Mouse (Mus musculus) intestine, embryonic 14.5 days (tissue): Measurements from ENCODE around the gene Gpank1. TPM values are rescaled to one million over a fixed set of nuclear protein-coding genes. Genes with fewer than 3 reads are reported as not detected.
A peak's percentile ranks its signal among the peaks of the same experiment; 100 is the strongest.
"Not testable (repeated sequence)": the region's sequence is repeated elsewhere in the genome, so short reads cannot be mapped to it uniquely, and the experiment has no call there.

Experiments
- ATAC-seq: fragments of 200-750 bp; cut with Nextera tagmentation; replicated peaks from 2 replicates; pipeline ENCODE4 v1.8.0; 2017; ENCODE audit warnings: low read depth, moderate number of reproducible peaks, moderate TSS enrichment, moderate library complexity; ENCODE audit not compliant: low FRiP score, low TSS enrichment
- DNase-seq: peaks from one replicate; pipeline ENCODE4 v3.0.0-alpha.2; 2018; ENCODE audit warnings: low spot score
- H3K27ac ChIP-seq: fragments of 300-500 bp; sonication (generic); 2 replicates; pipeline ENCODE4 v1.5.1; 2014; ENCODE audit warnings: low read depth, mild to moderate bottlenecking, control low read depth
- H3K27me3 ChIP-seq: fragments of 300-500 bp; sonication (generic); replicated peaks from 2 replicates; pipeline ENCODE4 v1.6.1; 2014; ENCODE audit warnings: low read length, control low read depth; ENCODE audit not compliant: control insufficient read depth, insufficient read depth
- H3K36me3 ChIP-seq: fragments of 300-500 bp; sonication (generic); 2 replicates; pipeline ENCODE4 v1.6.1; 2014; ENCODE audit warnings: low read length, control low read depth; ENCODE audit not compliant: control insufficient read depth, insufficient read depth
- H3K4me1 ChIP-seq: fragments of 300-500 bp; sonication (generic); replicated peaks from 2 replicates; pipeline ENCODE4 v1.6.1; 2014; ENCODE audit warnings: low read length, control low read depth, mixed read lengths; ENCODE audit not compliant: control insufficient read depth, insufficient read depth
- H3K4me2 ChIP-seq: fragments of 300-500 bp; sonication (generic); 2 replicates; pipeline ENCODE4 v1.6.1; 2014; ENCODE audit warnings: low read length
- H3K4me3 ChIP-seq: fragments of 300-500 bp; sonication (generic); 2 replicates; pipeline ENCODE4 v1.5.1; 2014; ENCODE audit warnings: low read depth, low read length, control low read depth, mixed read lengths
- H3K9ac ChIP-seq: fragments of 300-500 bp; sonication (generic); 2 replicates; pipeline ENCODE4 v1.6.1; 2014; ENCODE audit warnings: mild to moderate bottlenecking, low read length
- H3K9me3 ChIP-seq: fragments of 300-500 bp; sonication (generic); 2 replicates; pipeline ENCODE4 v1.6.1; 2016; ENCODE audit warnings: low read length, control low read depth; ENCODE audit not compliant: control insufficient read depth
- WGBS: fragments of 180-500 bp; shearing (Covaris S2); extraction: QIAGEN DNeasy Blood & Tissue Kit; methylation state at CpG from one replicate; pipeline ENCODE4 v1.1.7; 2014; 5-methylcytosine and 5-hydroxymethylcytosine counted together
- polyA plus RNA-seq: library from polyadenylated mRNA; unstranded; fragments of >200 nt; fragmentation: Nextera tagmentation; extraction: Ambion mirVana; gene quantifications from 2 replicates; pipeline ENCODE4 v1.2.1, GENCODE M21; 2014

Gene Gpank1
- polyA plus RNA-seq, 1 experiment from 2014 or later: 19.7 TPM

- not testable (repeated sequence) for H3K9ac ChIP-seq, H3K4me2 ChIP-seq, H3K9me3 ChIP-seq, H3K4me3 ChIP-seq, H3K27me3 ChIP-seq, ATAC-seq, DNase-seq, H3K27ac ChIP-seq
- WGBS: 90% methylated on average over 9 of the region's 9 CpGs
- Histone ChIP-seq H3K4me1 (peaks cover 33% of the 10 kb centered on the region), H3K36me3 (peaks cover 39% of the 10 kb centered on the region)
Measured at GRCm38 (mm10) chr17:35123287-35123686, 2.0 kb downstream of the Gpank1 start.

DNA sequence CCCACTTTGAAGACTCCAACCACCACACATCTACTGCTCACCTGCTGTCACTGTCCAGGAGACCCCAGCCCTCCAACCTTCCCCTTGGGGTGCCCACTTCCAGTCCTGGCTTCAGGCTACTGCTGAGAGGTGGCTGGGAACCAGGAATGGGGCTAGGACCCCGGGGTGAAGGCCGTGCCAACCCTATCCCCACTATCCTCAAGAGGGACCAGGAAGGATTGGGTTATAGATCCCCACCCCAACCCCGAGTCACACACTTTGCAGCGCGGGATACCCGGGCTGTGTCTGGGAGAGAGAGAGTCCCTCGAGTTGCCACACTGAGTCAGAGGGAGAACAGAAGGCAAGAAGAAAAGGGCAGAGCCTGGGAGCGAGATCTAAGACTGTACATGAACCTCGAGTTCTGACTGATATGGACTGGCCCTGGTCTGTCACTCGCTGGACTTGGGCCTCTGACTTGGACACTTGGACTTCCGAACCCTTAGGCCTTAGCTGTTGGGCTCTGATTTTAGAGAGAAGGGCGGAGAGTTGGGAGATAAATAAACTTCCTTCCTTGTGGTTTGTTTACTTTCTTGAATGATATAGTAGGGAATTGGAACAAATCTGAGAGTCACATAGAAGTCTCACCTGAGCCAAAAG lies 3.1 kb downstream of the Gpank1 start:
- not testable (repeated sequence) for H3K9ac ChIP-seq, H3K4me2 ChIP-seq, ATAC-seq, H3K4me3 ChIP-seq, DNase-seq, H3K27me3 ChIP-seq, H3K27ac ChIP-seq, H3K9me3 ChIP-seq
- WGBS: 92% methylated on average over 12 of the region's 12 CpGs
- H3K36me3 ChIP-seq: peaks cover 28% of the 10 kb centered on the region
- H3K4me1 ChIP-seq: peaks cover 33% of the 10 kb centered on the region

DNA sequence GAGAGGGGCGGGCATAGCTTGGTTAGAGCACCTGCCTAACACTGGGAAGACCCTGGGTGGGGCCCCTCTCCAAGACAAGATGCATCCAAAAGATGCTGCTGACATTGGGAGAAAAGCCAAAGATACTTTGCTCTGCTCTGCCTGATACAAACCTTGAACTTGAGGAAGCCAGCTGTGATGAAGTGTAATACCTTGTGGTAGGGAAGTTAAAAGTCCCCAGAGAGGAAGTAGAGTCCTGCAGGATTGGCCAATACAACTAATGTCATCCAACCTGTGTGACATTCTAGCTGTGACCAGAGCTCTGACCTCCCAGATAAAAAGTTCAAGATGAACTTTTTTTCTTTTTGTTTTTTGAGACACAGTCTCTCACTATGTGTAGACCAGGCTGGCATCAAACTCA lies 3.8 kb downstream of the Gpank1 start:
- no peaks in the 10 kb centered on the region for H3K9me3 ChIP-seq
- peak overlapping the region; percentile 80; the same call in 1 of the 2 replicates for H3K4me2 ChIP-seq
- peaks cover 22% of the 10 kb centered on the region for H3K36me3 ChIP-seq
- ATAC-seq (no peak), DNase-seq (no peak)
- H3K4me1 ChIP-seq: peaks cover 30% of the 10 kb centered on the region
- no peaks in the 10 kb centered on the region for H3K27me3 ChIP-seq
- no peak overlapping the region for H3K27ac ChIP-seq
- H3K9ac ChIP-seq: no peak overlapping the region
- WGBS: 95% methylated on average over 1 of the region's 1 CpGs
- no peak overlapping the region for H3K4me3 ChIP-seq

GRCm38 (mm10) chr17:35125578-35125977 lies 4.3 kb downstream of the Gpank1 start:
- H3K9me3 ChIP-seq: no peaks in the 10 kb centered on the region
- no peaks in the 10 kb centered on the region for H3K27me3 ChIP-seq
- peaks cover 25% of the 10 kb centered on the region for H3K4me1 ChIP-seq
- DNase-seq (no peak), ATAC-seq (no peak)
- 20% methylated on average over 6 of the region's 6 CpGs for WGBS
- peak overlapping the region; percentile 74 for H3K9ac ChIP-seq
- H3K27ac ChIP-seq: peak overlapping the region; percentile 85
- H3K4me3 ChIP-seq: peak overlapping the region; percentile 69
- H3K4me2 ChIP-seq: peak overlapping the region; percentile 80
- peaks cover 25% of the 10 kb centered on the region for H3K36me3 ChIP-seq

DNA sequence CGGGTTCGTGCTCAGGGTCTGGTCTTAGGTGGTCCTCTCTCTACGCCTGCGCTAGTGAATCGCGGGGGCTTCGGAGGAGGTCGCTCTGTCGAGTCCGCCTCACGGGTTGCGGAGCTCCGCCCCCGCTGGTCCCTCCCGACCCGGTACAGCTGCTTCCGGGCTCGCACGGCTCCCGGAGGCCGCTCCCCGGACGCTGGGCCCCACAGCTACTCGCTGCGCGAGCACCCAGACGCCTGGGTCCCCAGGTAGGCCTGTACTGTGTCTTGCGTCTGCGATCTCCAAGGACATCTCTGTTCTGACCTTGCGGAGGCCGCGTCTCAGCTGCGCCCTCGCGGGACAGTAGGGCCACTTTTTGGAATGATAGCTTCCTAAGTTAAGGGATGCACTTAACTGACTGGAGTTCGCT lies 5.0 kb downstream of the Gpank1 start, which contains the start of gene D17H6S53E:
D17H6S53E (plus strand) TSS at position 168 of the 406 bp plus-strand sequence.
- H3K4me1 ChIP-seq: peaks cover 25% of the 10 kb centered on the region
- peak within 1 kb of the TSS; percentile 80 for H3K4me2 ChIP-seq
- no peaks in the 10 kb centered on the region for H3K27me3 ChIP-seq
- under 1% methylated on average over 36 of the region's 36 CpGs for WGBS
- peaks cover 27% of the 10 kb centered on the region for H3K36me3 ChIP-seq
- no peaks in the 10 kb centered on the region for H3K9me3 ChIP-seq
- H3K27ac ChIP-seq: peak within 1 kb of the TSS; percentile 85
- H3K4me3 ChIP-seq: peak within 1 kb of the TSS; percentile 69
- DNase-seq (peak; percentile 83), ATAC-seq (peak; percentile 48)
- H3K9ac ChIP-seq: peak within 1 kb of the TSS; percentile 74

GRCm38 (mm10) chr17:35127017-35127416 lies 5.8 kb downstream of the Gpank1 start:
- Histone ChIP-seq H3K4me1 (peaks cover 25% of the 10 kb centered on the region), H3K9ac (peak overlapping the region; percentile 74), H3K27me3 (no peaks in the 10 kb centered on the region), H3K4me3 (peak overlapping the region; percentile 69), H3K36me3 (peaks cover 27% of the 10 kb centered on the region), H3K9me3 (no peaks in the 10 kb centered on the region), H3K4me2 (peak overlapping the region; percentile 80), H3K27ac (peak overlapping the region; percentile 85; the same call in 1 of the 2 replicates)
- WGBS: 67% methylated on average over 13 of the region's 13 CpGs
- no peak for DNase-seq
- no peak for ATAC-seq

- no peak for ATAC-seq
- H3K4me1 ChIP-seq: peaks cover 20% of the 10 kb centered on the region
- no peaks in the 10 kb centered on the region for H3K9me3 ChIP-seq
- peaks cover 22% of the 10 kb centered on the region for H3K36me3 ChIP-seq
- H3K27me3 ChIP-seq: no peaks in the 10 kb centered on the region
- 71% methylated on average over 11 of the region's 11 CpGs for WGBS
- H3K4me2 ChIP-seq: no peak overlapping the region
- DNase-seq: no peak
- no peak overlapping the region for H3K27ac ChIP-seq
- H3K4me3 ChIP-seq: no peak overlapping the region
- H3K9ac ChIP-seq: no peak overlapping the region
Measured at GRCm38 (mm10) chr17:35128996-35129395, 7.7 kb downstream of the Gpank1 start.

DNA sequence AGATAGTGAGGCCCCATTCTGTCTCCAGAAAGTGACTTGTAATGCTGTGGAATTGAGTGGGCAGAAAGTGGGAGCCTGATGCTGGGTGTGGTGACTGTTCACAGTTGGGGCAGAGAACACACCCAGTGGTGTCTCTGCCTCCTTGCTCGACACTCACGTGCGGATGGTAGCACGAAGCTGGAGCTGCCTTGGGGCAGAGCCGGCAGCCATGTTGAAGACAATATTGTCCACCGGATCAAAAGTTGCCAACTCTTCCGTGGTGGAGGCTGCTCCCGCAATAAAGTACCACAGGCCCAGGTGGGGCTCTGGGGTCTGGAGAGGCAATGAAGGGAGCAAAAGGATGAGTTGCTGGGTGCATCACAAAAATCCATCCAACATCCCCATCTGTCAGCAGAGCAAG lies 9.8 kb downstream of the Gpank1 start:
- Histone ChIP-seq H3K9ac (no peak overlapping the region), H3K27ac (no peak overlapping the region), H3K4me3 (no peak overlapping the region), H3K27me3 (no peaks in the 10 kb centered on the region), H3K4me1 (peaks cover 6% of the 10 kb centered on the region), H3K4me2 (no peak overlapping the region), H3K36me3 (peaks cover 12% of the 10 kb centered on the region; the same call in 1 of the 2 replicates), H3K9me3 (no peaks in the 10 kb centered on the region)
- WGBS: 91% methylated on average over 8 of the region's 8 CpGs
- DNase-seq: no peak
- no peak for ATAC-seq
